Mouse (Mus musculus): ENCODE data around the gene Macrod1. TPM values are rescaled to one million over a fixed set of nuclear protein-coding genes. Genes with fewer than 3 reads are reported as not detected.
A peak's percentile ranks its signal among the peaks of the same experiment; 100 is the strongest.

The Macrod1 gene
- polyA plus RNA-seq, 1 experiment from 2014 or later = 11.9 TPM

- no peaks in the 10 kb centered on the region for H3K36me3 ChIP-seq
- H3K4me1 ChIP-seq (replicated peaks) = peaks cover 29% of the 10 kb centered on the region
- ATAC-seq = peak; percentile 40
- no peak overlapping the region for H3K4me3 ChIP-seq (replicated peaks)
- H3K27me3 ChIP-seq (replicated peaks) = peaks cover 3% of the 10 kb centered on the region
- no peaks in the 10 kb centered on the region for H3K9me3 ChIP-seq
- no peak overlapping the region for H3K9ac ChIP-seq
- 62% methylated on average over 6 of the region's 6 CpGs for WGBS
- no peak overlapping the region for H3K4me2 ChIP-seq (replicated peaks)
- H3K27ac ChIP-seq = no peak overlapping the region
Observed at GRCm38 (mm10) chr19:7155196-7155595, 98.6 kb downstream of the Macrod1 start.

- WGBS = 57% methylated on average over 14 of the region's 14 CpGs
- Histone ChIP-seq H3K4me1 (replicated peaks) (peaks cover 29% of the 10 kb centered on the region), H3K27ac (no peak overlapping the region), H3K4me3 (replicated peaks) (no peak overlapping the region), H3K9me3 (no peaks in the 10 kb centered on the region), H3K36me3 (no peaks in the 10 kb centered on the region), H3K27me3 (replicated peaks) (peaks cover 8% of the 10 kb centered on the region), H3K9ac (no peak overlapping the region), H3K4me2 (replicated peaks) (no peak overlapping the region)
- ATAC-seq = no peak
Observed at GRCm38 (mm10) chr19:7157734-7158133, 101.1 kb downstream of the Macrod1 start.

DNA sequence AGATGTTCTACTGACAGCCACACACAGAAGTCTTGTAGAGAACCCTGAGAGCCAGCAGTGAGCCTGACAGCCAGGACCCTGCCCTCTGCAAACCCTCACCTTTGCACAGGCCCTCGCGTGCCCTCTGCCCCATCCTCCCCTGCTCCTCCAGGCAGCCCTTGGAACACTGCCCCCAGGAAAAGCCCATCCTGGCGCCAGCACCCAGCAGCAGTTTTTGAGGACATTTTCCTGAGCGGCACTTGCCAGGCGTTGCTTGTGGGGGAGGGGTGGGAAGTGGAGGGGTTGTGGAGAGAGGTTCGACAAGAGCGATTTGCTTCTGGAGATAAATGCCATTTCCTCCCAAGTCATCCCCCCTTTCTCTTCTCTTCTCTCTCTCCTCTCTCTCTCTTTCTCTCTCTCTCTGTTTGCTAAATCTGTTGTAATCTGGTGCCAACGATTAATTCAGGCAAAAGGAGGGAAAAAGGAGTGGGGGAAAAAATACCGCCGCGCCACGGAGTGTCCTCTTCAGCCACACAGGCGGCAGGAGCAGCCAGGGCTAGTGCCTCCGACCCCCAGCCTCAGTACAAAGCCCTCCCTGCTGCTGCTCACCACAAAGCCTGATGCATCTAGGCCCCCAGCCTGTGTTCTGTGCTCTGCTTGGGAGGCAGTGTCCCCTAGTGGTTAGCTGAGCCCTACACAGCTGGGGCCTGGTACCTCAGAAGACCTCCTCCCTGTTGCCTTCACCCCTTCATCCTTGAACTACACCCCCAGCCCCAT lies 103.7 kb downstream of the Macrod1 start:
- Histone ChIP-seq H3K9ac (no peak overlapping the region), H3K27ac (no peak overlapping the region; the same call in 1 of the 2 replicates), H3K27me3 (replicated peaks) (peaks cover 28% of the 10 kb centered on the region), H3K4me3 (replicated peaks) (no peak overlapping the region), H3K36me3 (no peaks in the 10 kb centered on the region), H3K9me3 (no peaks in the 10 kb centered on the region), H3K4me1 (replicated peaks) (peaks cover 30% of the 10 kb centered on the region), H3K4me2 (replicated peaks) (peak overlapping the region; percentile 26; the same call in 1 of the 2 replicates)
- peak; percentile 48; the same call in 1 of the 2 replicates for ATAC-seq
- 20% methylated on average over 14 of the region's 14 CpGs for WGBS

DNA sequence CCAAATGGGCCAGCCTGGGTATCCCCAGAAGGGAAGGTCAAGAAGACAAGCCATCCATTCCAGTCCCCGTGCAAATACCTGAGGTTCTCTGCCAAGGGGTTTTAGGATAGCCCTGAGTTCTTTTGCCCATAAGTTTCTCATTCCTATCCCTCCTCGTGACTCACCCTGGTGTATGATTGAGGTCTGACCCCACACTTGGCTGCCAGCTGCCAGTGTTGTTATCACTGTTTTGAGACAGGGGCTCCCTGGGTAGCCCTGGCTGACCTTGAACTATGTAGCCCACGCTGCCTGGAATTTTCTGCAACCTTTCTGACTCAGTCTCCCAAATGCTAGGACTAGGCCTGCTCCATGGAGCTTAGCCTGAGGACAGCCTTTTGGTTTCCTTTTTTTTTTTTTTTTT lies 104.5 kb downstream of the Macrod1 start:
- H3K4me1 ChIP-seq (replicated peaks) = peaks cover 36% of the 10 kb centered on the region
- H3K27me3 ChIP-seq (replicated peaks) = peaks cover 36% of the 10 kb centered on the region
- no peaks in the 10 kb centered on the region for H3K9me3 ChIP-seq
- no peaks in the 10 kb centered on the region for H3K36me3 ChIP-seq
- no peak overlapping the region for H3K9ac ChIP-seq
- H3K4me2 ChIP-seq (replicated peaks) = no peak overlapping the region
- 77% methylated on average over 3 of the region's 3 CpGs for WGBS
- no peak for ATAC-seq
- no peak overlapping the region for H3K4me3 ChIP-seq (replicated peaks)
- no peak overlapping the region for H3K27ac ChIP-seq

GRCm38 (mm10) chr19:7164238-7164637 lies 107.6 kb downstream of the Macrod1 start:
- Histone ChIP-seq H3K4me2 (replicated peaks) (peak overlapping the region; percentile 100), H3K9me3 (no peaks in the 10 kb centered on the region), H3K36me3 (no peaks in the 10 kb centered on the region), H3K27me3 (replicated peaks) (peaks cover 64% of the 10 kb centered on the region), H3K9ac (no peak overlapping the region), H3K4me1 (replicated peaks) (peaks cover 35% of the 10 kb centered on the region), H3K4me3 (replicated peaks) (peak overlapping the region; percentile 67; the same call in 1 of the 2 replicates), H3K27ac (no peak overlapping the region)
- ATAC-seq = no peak
- 22% methylated on average over 6 of the region's 6 CpGs for WGBS

- peak overlapping the region; percentile 65 for H3K9ac ChIP-seq
- peaks cover 31% of the 10 kb centered on the region for H3K4me1 ChIP-seq (replicated peaks)
- no peaks in the 10 kb centered on the region for H3K36me3 ChIP-seq
- peak; percentile 6; the same call in 1 of the 2 replicates for ATAC-seq
- H3K27me3 ChIP-seq (replicated peaks) = peaks cover 61% of the 10 kb centered on the region
- peak overlapping the region; percentile 100 for H3K4me2 ChIP-seq (replicated peaks)
- no peak overlapping the region for H3K27ac ChIP-seq
- no peaks in the 10 kb centered on the region for H3K9me3 ChIP-seq
- peak overlapping the region; percentile 67 for H3K4me3 ChIP-seq (replicated peaks)
- WGBS = under 1% methylated on average over 29 of the region's 35 CpGs
Observed at GRCm38 (mm10) chr19:7164820-7165323, 108.3 kb downstream of the Macrod1 start.

DNA sequence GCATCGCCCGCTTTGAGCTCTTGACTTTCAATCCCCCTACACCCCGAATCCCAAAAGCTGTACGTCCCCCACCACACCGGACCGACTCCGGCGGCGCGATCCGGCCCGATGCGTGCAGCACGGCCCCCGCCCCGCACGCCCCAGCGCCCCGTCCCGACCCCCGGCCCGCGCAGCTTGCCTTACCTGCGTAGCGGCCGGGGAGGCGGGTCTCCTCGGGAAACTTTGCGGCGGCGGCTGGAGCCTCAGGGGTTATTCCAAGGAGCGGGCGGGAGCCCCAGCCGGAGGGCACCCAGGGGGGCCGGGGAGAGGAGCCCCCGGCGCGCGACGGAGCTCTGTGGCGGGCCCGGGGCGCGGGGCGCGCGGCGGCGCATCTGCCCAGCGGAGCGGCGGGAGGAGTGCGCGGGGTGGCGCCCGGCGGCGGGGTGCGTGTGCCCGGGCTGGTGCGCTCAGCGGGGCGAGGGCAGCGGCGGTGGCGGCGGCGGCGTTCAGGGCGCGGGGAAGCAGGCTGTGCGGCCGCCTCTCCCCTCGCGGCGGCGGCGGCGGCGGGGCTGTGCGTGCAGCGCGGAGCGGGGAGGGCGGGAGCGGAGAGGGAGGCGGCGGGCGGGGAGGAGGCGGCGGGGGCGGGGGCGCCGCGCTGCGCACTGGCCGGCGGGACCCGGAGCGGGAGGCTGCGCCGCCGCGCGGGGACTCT lies 109.0 kb downstream of the Macrod1 start:
- Histone ChIP-seq H3K4me3 (replicated peaks) (peak overlapping the region; percentile 67), H3K4me1 (replicated peaks) (peaks cover 23% of the 10 kb centered on the region), H3K4me2 (replicated peaks) (peak overlapping the region; percentile 100), H3K9me3 (no peaks in the 10 kb centered on the region), H3K36me3 (no peaks in the 10 kb centered on the region), H3K9ac (peak overlapping the region; percentile 65), H3K27ac (no peak overlapping the region), H3K27me3 (replicated peaks) (peaks cover 61% of the 10 kb centered on the region)
- ATAC-seq = peak; percentile 16; the same call in 1 of the 2 replicates
- WGBS = under 1% methylated on average over 51 of the region's 105 CpGs

DNA sequence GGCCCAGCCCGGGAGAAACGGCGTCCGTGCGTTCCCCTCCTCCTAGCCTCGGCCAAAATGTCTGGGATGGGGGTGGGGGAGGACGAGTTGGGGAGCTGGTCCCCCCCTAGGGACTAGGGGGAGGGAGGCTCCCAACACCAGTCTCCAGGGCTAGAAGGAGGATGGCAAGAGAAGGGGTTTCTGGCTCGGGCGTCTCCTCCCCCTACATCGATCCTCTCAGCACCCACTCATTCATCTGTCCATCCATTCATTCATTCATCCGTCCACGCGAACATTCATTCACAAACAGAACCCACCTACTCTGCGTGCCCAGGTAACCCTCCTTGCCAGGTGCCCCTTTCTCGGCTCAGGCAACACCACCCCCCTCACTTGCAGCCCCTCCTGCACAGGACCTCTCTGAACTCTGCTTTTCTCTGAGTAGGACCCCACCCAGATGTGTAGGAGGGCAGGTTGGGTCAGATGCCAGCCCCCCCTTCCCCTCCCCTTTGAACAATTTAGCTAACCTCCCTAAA lies 109.6 kb downstream of the Macrod1 start:
- H3K36me3 ChIP-seq = no peaks in the 10 kb centered on the region
- 3% methylated on average over 14 of the region's 15 CpGs for WGBS
- H3K27ac ChIP-seq = no peak overlapping the region
- H3K27me3 ChIP-seq (replicated peaks) = peaks cover 61% of the 10 kb centered on the region
- H3K9ac ChIP-seq = peak overlapping the region; percentile 65
- peak; percentile 35 for ATAC-seq
- peak overlapping the region; percentile 100 for H3K4me2 ChIP-seq (replicated peaks)
- peak overlapping the region; percentile 67 for H3K4me3 ChIP-seq (replicated peaks)
- peaks cover 26% of the 10 kb centered on the region for H3K4me1 ChIP-seq (replicated peaks)
- H3K9me3 ChIP-seq = no peaks in the 10 kb centered on the region

- H3K4me2 ChIP-seq (replicated peaks) = no peak overlapping the region
- no peak overlapping the region for H3K27ac ChIP-seq
- H3K9me3 ChIP-seq = no peaks in the 10 kb centered on the region
- 16% methylated on average over 6 of the region's 6 CpGs for WGBS
- H3K36me3 ChIP-seq = no peaks in the 10 kb centered on the region
- peaks cover 61% of the 10 kb centered on the region for H3K27me3 ChIP-seq (replicated peaks)
- no peak overlapping the region for H3K4me3 ChIP-seq (replicated peaks)
- H3K9ac ChIP-seq = no peak overlapping the region
- H3K4me1 ChIP-seq (replicated peaks) = peaks cover 31% of the 10 kb centered on the region
- no peak for ATAC-seq
Observed at GRCm38 (mm10) chr19:7166767-7167166, 110.2 kb downstream of the Macrod1 start.

- ATAC-seq = no peak
- Histone ChIP-seq H3K4me3 (replicated peaks) (no peak overlapping the region), H3K9me3 (no peaks in the 10 kb centered on the region), H3K36me3 (no peaks in the 10 kb centered on the region), H3K27ac (no peak overlapping the region), H3K27me3 (replicated peaks) (peaks cover 54% of the 10 kb centered on the region), H3K4me1 (replicated peaks) (peaks cover 40% of the 10 kb centered on the region), H3K9ac (no peak overlapping the region), H3K4me2 (replicated peaks) (no peak overlapping the region)
- WGBS = 55% methylated on average over 2 of the region's 2 CpGs
Observed at GRCm38 (mm10) chr19:7168423-7168822, 111.8 kb downstream of the Macrod1 start.

DNA sequence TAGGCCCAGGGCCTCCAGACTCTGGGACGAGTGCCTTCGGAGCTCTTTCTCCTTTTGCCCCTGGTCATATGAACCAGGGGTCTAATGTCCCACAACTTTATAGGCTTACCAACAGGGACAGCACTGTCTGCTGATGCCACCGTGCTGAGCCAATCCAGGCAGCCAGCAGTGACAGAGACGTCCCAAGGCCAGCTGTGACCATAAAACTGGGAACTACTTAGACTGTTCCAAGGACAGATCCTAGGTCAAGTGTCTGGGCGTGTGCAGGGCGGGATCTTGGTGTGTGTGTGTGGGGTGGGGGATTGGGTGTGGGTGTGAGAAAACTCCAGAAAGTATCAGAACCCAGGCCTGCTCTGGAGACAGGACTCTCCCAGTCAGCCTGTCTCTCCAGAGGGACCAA lies 114.3 kb downstream of the Macrod1 start:
- Histone ChIP-seq H3K4me2 (replicated peaks) (no peak overlapping the region), H3K4me1 (replicated peaks) (peaks cover 24% of the 10 kb centered on the region), H3K36me3 (no peaks in the 10 kb centered on the region), H3K4me3 (replicated peaks) (no peak overlapping the region), H3K27ac (no peak overlapping the region), H3K27me3 (replicated peaks) (peaks cover 29% of the 10 kb centered on the region), H3K9me3 (no peaks in the 10 kb centered on the region), H3K9ac (no peak overlapping the region)
- WGBS = 54% methylated on average over 6 of the region's 6 CpGs
- 0 out of 2 replicates have a peak, but pooled peaks have one; percentile 18 for ATAC-seq

DNA sequence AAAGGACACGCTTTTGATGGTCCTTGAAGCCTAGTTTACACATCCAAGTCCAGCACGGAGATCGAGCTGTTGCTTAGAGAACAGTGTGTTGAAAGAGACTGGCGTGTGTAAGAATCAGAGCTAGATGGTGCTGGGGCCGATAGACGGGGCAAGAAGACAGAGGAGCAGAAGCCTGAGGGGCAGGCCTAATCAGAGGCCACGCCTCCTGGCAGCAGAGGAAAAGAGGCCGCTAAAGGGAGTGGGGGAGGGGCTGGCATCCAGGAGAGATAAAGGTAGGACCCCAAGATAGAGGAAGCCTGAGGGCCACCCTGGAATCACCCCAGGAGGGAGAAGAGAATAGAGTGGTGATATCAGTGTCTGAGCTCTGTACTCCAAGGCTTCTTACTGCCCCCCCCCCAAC lies 114.8 kb downstream of the Macrod1 start:
- peaks cover 24% of the 10 kb centered on the region for H3K27me3 ChIP-seq (replicated peaks)
- 15% methylated on average over 8 of the region's 8 CpGs for WGBS
- no peaks in the 10 kb centered on the region for H3K9me3 ChIP-seq
- H3K27ac ChIP-seq = no peak overlapping the region
- ATAC-seq = peak; percentile 34
- no peaks in the 10 kb centered on the region for H3K36me3 ChIP-seq
- H3K4me3 ChIP-seq (replicated peaks) = no peak overlapping the region
- H3K4me2 ChIP-seq (replicated peaks) = no peak overlapping the region
- no peak overlapping the region for H3K9ac ChIP-seq
- peaks cover 24% of the 10 kb centered on the region for H3K4me1 ChIP-seq (replicated peaks)
